Mouse (Mus musculus): Measurements from ENCODE around the gene Tceal5.

GRCm38 (mm10) chrX:136238118-136238517, 34.4 kb upstream of the Tceal5 start:
- TF ChIP-seq CTCF (IDR thresholded peaks at IDR 0.05; ENCODE audit: low read depth) (peak; percentile 69), EP300 (optimal IDR thresholded peaks at IDR 0.05) (no peak)

Data from stomach, postnatal 0 days (tissue).